Mouse (Mus musculus) lung, postnatal 4 days (tissue): ENCODE results near the gene Arid5b.

Experiments
- DNase-seq, 2 experiments: peaks; one replicate each; pipeline ENCODE4 v3.0.0; 2021

The Arid5b gene

GRCm38 (mm10) chr10:68134071-68134470 lies 144.5 kb downstream of the Arid5b start:
- no peak for DNase-seq

- DNase-seq: no peak
These were observed 145.9 kb downstream of the Arid5b start for GRCm38 (mm10) chr10:68132636-68133035.

- no peak for DNase-seq
These were observed 146.4 kb downstream of the Arid5b start for GRCm38 (mm10) chr10:68132154-68132553.

- no peak for DNase-seq
These were observed 148.9 kb downstream of the Arid5b start for GRCm38 (mm10) chr10:68129651-68130050.

- no peak for DNase-seq
These were observed 149.5 kb downstream of the Arid5b start for GRCm38 (mm10) chr10:68129009-68129408.

- DNase-seq: peak; percentile 33 to 63
These were observed 150.1 kb downstream of the Arid5b start for GRCm38 (mm10) chr10:68128441-68128848.

GRCm38 (mm10) chr10:68127604-68128256 lies 150.8 kb downstream of the Arid5b start:
- DNase-seq: no peak

GRCm38 (mm10) chr10:68127104-68127503 lies 151.4 kb downstream of the Arid5b start:
- no peak for DNase-seq

GRCm38 (mm10) chr10:68126551-68126950 lies 152.0 kb downstream of the Arid5b start:
- no peak for DNase-seq

GRCm38 (mm10) chr10:68125919-68126550 lies 152.5 kb downstream of the Arid5b start:
- DNase-seq: no peak

- DNase-seq: no peak
These were observed 153.6 kb downstream of the Arid5b start for GRCm38 (mm10) chr10:68124985-68125384.

GRCm38 (mm10) chr10:68123446-68123845 lies 155.1 kb downstream of the Arid5b start:
- DNase-seq: no peak

GRCm38 (mm10) chr10:68121960-68122359 lies 156.6 kb downstream of the Arid5b start:
- no peak for DNase-seq

GRCm38 (mm10) chr10:68121251-68121650 lies 157.3 kb downstream of the Arid5b start:
- no peak for DNase-seq

- no peak for DNase-seq
These were observed 158.5 kb downstream of the Arid5b start for GRCm38 (mm10) chr10:68120011-68120410.

- peak in 1 of 2 experiments; percentile 39 for DNase-seq
These were observed 159.3 kb downstream of the Arid5b start for GRCm38 (mm10) chr10:68119285-68119684.

GRCm38 (mm10) chr10:68114955-68115354 lies 163.6 kb downstream of the Arid5b start:
- no peak for DNase-seq

GRCm38 (mm10) chr10:68113645-68114044 lies 164.9 kb downstream of the Arid5b start:
- no peak for DNase-seq

- DNase-seq: no peak
These were observed 165.6 kb downstream of the Arid5b start for GRCm38 (mm10) chr10:68112983-68113382.

GRCm38 (mm10) chr10:68110607-68111006 lies 167.9 kb downstream of the Arid5b start:
- DNase-seq: no peak

GRCm38 (mm10) chr10:68110182-68110581 lies 168.4 kb downstream of the Arid5b start:
- no peak for DNase-seq

- no peak for DNase-seq
These were observed 168.9 kb downstream of the Arid5b start for GRCm38 (mm10) chr10:68109651-68110050.

- DNase-seq: no peak
These were observed 170.8 kb downstream of the Arid5b start for GRCm38 (mm10) chr10:68107716-68108115.

- no peak for DNase-seq
These were observed 172.1 kb downstream of the Arid5b start for GRCm38 (mm10) chr10:68106351-68106950.
